Mouse (Mus musculus) C2C12 (cell line): Measurements from ENCODE around the gene Spg7. TPM values are rescaled to one million over a fixed set of nuclear protein-coding genes. Genes with fewer than 3 reads are reported as not detected.
A peak's percentile ranks its signal among the peaks of the same experiment; 100 is the strongest.
"Not testable (repeated sequence)": the region's sequence is repeated elsewhere in the genome, so short reads cannot be mapped to it uniquely, and the experiment has no call there.

ENCODE experiments used
- H3K27me3 ChIP-seq: one replicate; pipeline ENCODE4 v1.6.1; 2011; ENCODE audit not compliant: control insufficient read depth, insufficient read depth, insufficient read length
- H3K36me3 ChIP-seq: one replicate; pipeline ENCODE4 v1.6.1; 2011; ENCODE audit not compliant: control insufficient read depth, insufficient read depth
- H3K4me3 ChIP-seq: one replicate; pipeline ENCODE4 v1.5.1; 2011; ENCODE audit warnings: mild to moderate bottlenecking, control low read depth; ENCODE audit not compliant: poor library complexity, insufficient read depth, severe bottlenecking
- H3K79me2 ChIP-seq: one replicate; pipeline ENCODE4 v1.6.1; 2011; ENCODE audit not compliant: control insufficient read depth, insufficient read depth
- H3K79me3 ChIP-seq: one replicate; pipeline ENCODE4 v1.6.1; 2011; ENCODE audit warnings: low read depth, control low read depth
- H3ac ChIP-seq: one replicate; pipeline ENCODE3; 2011; ENCODE audit warnings: low read depth; ENCODE audit not compliant: control insufficient read depth, insufficient read length
- CEBPB ChIP-seq: IDR thresholded peaks from one replicate; pipeline ENCODE4 v1.6.1; 2011; ENCODE audit warnings: low read depth, mild to moderate bottlenecking, control low read depth, moderate library complexity
- CTCF ChIP-seq: IDR thresholded peaks from one replicate; pipeline ENCODE4 v1.5.1; 2011; ENCODE audit not compliant: control insufficient read depth, insufficient read depth, insufficient read length
- FOSL1 ChIP-seq: IDR thresholded peaks from one replicate; pipeline ENCODE4 v1.8.0; 2011; ENCODE audit warnings: mild to moderate bottlenecking, low read length; ENCODE audit not compliant: poor library complexity, insufficient read depth, severe bottlenecking
- MAX ChIP-seq: IDR thresholded peaks from one replicate; pipeline ENCODE4 v1.6.1; 2011; ENCODE audit warnings: mild to moderate bottlenecking, control low read depth
- MYOD1 ChIP-seq: IDR thresholded peaks from one replicate; pipeline ENCODE4 v1.6.1; 2011; ENCODE audit warnings: low read depth; ENCODE audit not compliant: control insufficient read depth, insufficient read length
- MYOG ChIP-seq: IDR thresholded peaks from one replicate; pipeline ENCODE4 v1.6.1; 2011; ENCODE audit not compliant: control insufficient read depth, insufficient read length; ENCODE audit errors: extremely low read depth
- USF1 ChIP-seq: IDR thresholded peaks from one replicate; pipeline ENCODE4 v1.6.1; 2011; ENCODE audit warnings: low read depth, mild to moderate bottlenecking, control low read depth, moderate library complexity
- polyA plus RNA-seq: library from polyadenylated mRNA; unstranded; fragments of >200 nt; fragmentation: generic; extraction: Trizol; gene quantifications from one replicate; pipeline ENCODE4 v1.2.1, GENCODE M21; 2012; ENCODE audit warnings: missing spikeins

The Spg7 gene
- polyA plus RNA-seq, 1 experiment: 57.4 TPM

DNA sequence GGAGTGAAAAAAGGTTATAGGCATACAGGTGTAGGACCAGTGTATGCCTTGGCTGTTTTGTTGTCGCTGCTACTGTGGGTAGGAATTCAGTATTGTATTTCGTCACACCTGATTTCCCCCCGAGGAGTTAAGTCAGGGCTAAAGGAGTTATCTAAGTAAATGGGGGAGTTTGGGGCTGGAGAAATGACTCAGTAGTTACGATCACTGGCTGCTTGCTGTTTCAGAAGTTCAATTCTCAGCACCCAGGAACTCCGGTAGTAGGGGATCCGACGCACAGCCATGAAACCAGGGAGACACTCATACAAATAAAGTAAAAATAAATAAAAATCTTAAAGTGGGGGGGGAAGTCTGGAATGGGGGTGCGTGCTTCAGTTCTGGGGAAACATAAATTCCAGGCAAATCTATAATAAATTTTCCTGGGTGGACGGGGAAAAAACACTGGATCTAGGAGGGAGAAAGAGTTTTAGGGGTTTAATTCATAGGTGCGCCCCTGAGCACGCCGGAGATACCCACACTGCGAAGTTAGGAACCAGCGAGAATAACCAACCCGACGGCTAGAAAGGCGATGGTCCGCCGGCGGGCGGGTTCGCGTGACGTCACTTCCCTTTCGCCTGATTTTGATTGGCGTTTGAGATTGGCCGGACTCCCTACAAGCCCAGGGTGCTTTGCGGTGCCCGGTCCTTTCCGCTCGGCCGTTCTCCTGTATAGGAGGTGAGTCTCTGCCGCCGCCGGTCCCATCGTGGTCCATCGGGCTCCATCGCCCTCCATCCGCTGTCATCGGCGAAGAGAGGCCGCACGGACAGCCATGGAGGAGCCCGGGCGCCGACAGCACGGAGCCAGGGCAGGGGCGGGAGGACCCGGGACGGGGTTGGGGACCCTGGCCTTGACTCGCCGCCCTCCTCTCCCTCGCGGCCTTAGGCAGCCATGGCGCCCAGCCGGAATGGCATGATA, 39.3 kb downstream of the Spg7 start, which contains the start of gene Rpl13:
Gene Rpl13, plus strand, starts transcription at position 616 of the 951 bp plus-strand sequence.
- Histone ChIP-seq H3K27me3 (no peaks in the 10 kb centered on the region), H3K79me2 (peaks cover 26% of the 10 kb centered on the region), H3K4me3 (peak within 1 kb of the TSS; percentile 83), H3K79me3 (peaks cover 20% of the 10 kb centered on the region), H3K36me3 (peaks cover 41% of the 10 kb centered on the region), H3ac (peak within 1 kb of the TSS; percentile 99)
- TF ChIP-seq MAX (peak; percentile 81), FOSL1 (no peak), MYOG (no peak), USF1 (no peak), CEBPB (no peak), MYOD1 (no peak), CTCF (no peak)

DNA sequence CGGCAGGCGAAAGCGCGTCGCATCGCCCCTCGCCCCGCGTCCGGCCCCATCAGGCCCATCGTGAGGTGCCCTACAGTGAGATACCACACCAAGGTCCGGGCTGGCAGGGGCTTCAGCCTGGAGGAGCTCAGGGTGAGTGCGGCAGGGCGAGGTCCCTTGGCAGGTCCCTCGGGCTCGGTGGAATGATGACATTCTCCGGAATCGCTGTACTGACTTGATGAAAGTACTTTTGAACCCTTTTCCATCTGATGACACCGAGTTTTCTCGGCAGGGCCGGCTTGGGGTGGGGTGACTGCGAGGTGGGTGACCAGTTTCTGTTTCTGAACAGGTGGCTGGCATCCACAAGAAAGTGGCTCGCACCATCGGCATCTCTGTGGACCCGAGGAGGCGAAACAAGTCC, 40.1 kb downstream of the Spg7 start:
- peak overlapping the region; percentile 99 for H3ac ChIP-seq
- H3K79me3 ChIP-seq: peaks cover 20% of the 10 kb centered on the region
- not testable (repeated sequence) for H3K27me3 ChIP-seq
- peaks cover 35% of the 10 kb centered on the region for H3K36me3 ChIP-seq
- H3K4me3 ChIP-seq: peak overlapping the region; percentile 83
- H3K79me2 ChIP-seq: peaks cover 26% of the 10 kb centered on the region

DNA sequence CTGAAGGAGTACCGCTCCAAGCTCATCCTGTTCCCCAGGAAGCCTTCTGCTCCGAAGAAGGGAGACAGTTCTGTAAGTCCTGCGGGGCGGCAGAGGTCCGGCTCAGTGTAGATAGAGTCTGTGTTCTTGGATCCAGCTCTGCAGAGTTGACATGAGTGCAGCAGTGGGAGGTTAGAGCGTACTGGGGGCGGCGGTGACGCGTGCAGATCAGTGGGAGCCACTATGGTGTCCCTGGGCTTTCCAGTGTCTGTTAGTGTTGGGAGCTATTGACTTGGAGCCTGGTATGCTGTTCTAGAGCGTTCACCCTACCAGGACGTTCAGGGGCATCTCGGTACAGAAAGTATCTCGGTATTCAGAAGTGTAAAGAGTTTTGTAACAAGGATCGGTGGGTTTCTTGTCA, 40.5 kb downstream of the Spg7 start:
- Histone ChIP-seq H3K36me3 (peaks cover 35% of the 10 kb centered on the region), H3ac (peak overlapping the region; percentile 99), H3K79me3 (peaks cover 20% of the 10 kb centered on the region), H3K79me2 (peaks cover 26% of the 10 kb centered on the region), H3K4me3 (peak overlapping the region; percentile 83), H3K27me3 (no peaks in the 10 kb centered on the region)
- TF ChIP-seq FOSL1: no peak
- TF ChIP-seq CEBPB: no peak
- no peak for TF ChIP-seq MYOG
- TF ChIP-seq MAX: no peak
- TF ChIP-seq CTCF: no peak
- no peak for TF ChIP-seq MYOD1

DNA sequence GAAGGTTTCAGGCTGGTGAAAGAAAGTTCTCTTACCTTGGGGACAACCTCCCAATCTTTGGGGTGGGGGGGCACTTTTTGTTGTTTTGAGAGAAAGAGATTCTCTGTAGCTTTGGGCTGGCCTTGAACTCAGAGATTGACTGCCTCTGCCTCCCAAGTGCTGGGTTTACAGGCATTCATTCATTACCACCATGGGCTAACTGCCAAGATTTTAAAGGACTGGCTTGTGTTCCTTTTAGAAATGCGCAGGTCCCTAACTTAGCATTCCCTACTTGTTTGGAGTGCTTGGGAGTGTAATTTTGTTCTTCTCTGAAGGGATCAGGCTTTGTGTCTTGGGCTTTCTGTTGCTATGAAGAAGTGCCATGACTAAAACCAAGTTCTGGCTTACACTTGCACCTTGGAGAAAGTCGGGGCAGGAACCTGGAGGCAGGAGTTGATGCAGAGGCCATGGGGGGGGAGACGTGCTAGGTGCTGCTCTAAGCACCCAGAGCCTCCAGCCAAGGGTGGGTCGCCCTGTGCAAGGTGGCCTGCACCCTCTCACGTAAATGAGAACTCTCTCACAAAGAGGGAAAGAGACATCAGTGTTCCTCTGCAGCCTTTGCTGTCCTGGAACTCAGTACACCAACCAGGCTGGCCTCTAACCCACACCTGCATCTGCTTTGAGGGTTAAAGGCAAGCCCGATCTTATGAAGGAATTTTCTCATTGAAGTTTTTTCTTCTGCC, 41.5 kb downstream of the Spg7 start:
- no peak for TF ChIP-seq CEBPB
- no peak for TF ChIP-seq MYOG
- peaks cover 26% of the 10 kb centered on the region for H3K79me2 ChIP-seq
- H3ac ChIP-seq: peak overlapping the region; percentile 99
- H3K79me3 ChIP-seq: peaks cover 20% of the 10 kb centered on the region
- H3K36me3 ChIP-seq: peaks cover 32% of the 10 kb centered on the region
- H3K27me3 ChIP-seq: no peaks in the 10 kb centered on the region
- peak overlapping the region; percentile 83 for H3K4me3 ChIP-seq

DNA sequence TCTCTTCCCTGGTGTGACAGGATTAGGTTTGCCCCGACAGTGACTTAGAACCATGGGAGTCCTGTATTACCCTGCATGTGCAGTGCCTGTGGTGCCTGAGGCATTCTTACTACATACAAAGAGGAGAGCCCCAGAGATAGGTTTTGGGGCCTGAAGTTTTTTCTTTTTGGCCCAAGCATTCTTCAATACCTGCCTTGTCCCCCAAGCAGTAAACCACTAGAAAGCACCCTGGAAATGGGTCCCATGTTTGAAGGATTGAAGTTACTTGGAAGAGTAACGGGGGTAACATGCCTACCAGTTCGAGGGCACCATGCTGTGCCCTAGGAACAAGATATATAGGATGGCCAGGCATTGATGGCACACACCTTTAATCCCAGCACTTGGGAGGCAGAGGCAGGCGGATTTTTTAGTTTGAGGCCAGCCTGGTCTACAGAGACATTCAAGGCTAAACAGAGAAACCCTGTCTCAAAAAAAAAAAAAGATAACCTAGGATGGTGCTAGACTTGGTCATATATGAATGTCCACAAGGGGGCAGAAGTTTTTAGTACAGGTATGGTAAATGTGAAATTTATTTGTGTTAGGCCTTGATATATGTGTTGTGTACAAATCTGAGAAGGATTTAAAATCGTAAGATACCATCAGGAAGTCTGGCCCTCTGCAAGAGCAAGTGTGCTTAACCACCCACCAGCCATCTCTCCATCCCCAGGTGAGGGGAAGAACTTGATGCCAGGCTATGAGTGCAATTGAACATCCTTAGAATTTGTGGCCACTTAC, 43.0 kb downstream of the Spg7 start:
- no peak for TF ChIP-seq MYOG
- no peak for TF ChIP-seq USF1
- TF ChIP-seq CTCF: no peak
- TF ChIP-seq FOSL1: no peak
- no peak for TF ChIP-seq MYOD1
- TF ChIP-seq MAX: no peak
- TF ChIP-seq CEBPB: no peak
- no peak overlapping the region for H3ac ChIP-seq
- H3K36me3 ChIP-seq: peaks cover 32% of the 10 kb centered on the region
- H3K4me3 ChIP-seq: no peak overlapping the region
- no peaks in the 10 kb centered on the region for H3K27me3 ChIP-seq
- H3K79me3 ChIP-seq: peaks cover 20% of the 10 kb centered on the region
- H3K79me2 ChIP-seq: peaks cover 26% of the 10 kb centered on the region
